Mouse (Mus musculus) embryonic facial prominence, embryonic 11.5 days (tissue): Measurements from ENCODE around the gene Phldb2. TPM values are rescaled to one million over a fixed set of nuclear protein-coding genes. Genes with fewer than 3 reads are reported as not detected.

Source experiments
- ATAC-seq: fragments of 200-750 bp; cut with Nextera tagmentation; replicated peaks from 2 replicates; pipeline ENCODE4 v1.8.0; 2017; ENCODE audit warnings: low read depth; ENCODE audit not compliant: insufficient number of reproducible peaks, low FRiP score, low TSS enrichment
- DNase-seq: peaks from one replicate; pipeline ENCODE4 v3.0.0-alpha.2; 2015; ENCODE audit warnings: low spot score
- H3K27ac ChIP-seq: fragments of 300-500 bp; sonication (generic); replicated peaks from 2 replicates; pipeline ENCODE4 v1.5.1; 2014; ENCODE audit warnings: mild to moderate bottlenecking, low read depth, low read length, control low read depth
- H3K27me3 ChIP-seq: fragments of 300-500 bp; sonication (generic); 2 replicates; pipeline ENCODE4 v1.6.1; 2014; ENCODE audit warnings: mild to moderate bottlenecking, low read length, moderate library complexity, mixed read lengths; ENCODE audit not compliant: control insufficient read depth, insufficient read depth
- H3K36me3 ChIP-seq: fragments of 300-500 bp; sonication (generic); replicated peaks from 2 replicates; pipeline ENCODE4 v1.6.1; 2014; ENCODE audit warnings: low read depth, mild to moderate bottlenecking, low read length, moderate library complexity, mixed read lengths; ENCODE audit not compliant: control insufficient read depth, insufficient read depth
- H3K4me1 ChIP-seq: fragments of 300-500 bp; sonication (generic); 2 replicates; pipeline ENCODE4 v1.6.1; 2014; ENCODE audit warnings: low read length, mixed read lengths; ENCODE audit not compliant: control insufficient read depth, insufficient read depth
- H3K4me2 ChIP-seq: fragments of 300-500 bp; sonication (generic); 2 replicates; pipeline ENCODE4 v1.6.1; 2014; ENCODE audit warnings: low read depth, mild to moderate bottlenecking, control low read depth, low read length, moderate library complexity
- H3K4me3 ChIP-seq: fragments of 300-500 bp; sonication (generic); 2 replicates; pipeline ENCODE4 v1.5.1; 2014; ENCODE audit warnings: low read depth, low read length, control low read depth
- H3K9ac ChIP-seq: fragments of 300-500 bp; sonication (generic); replicated peaks from 2 replicates; pipeline ENCODE4 v1.6.1; 2014; ENCODE audit warnings: mild to moderate bottlenecking, control low read depth, low read length
- H3K9me3 ChIP-seq: fragments of 300-500 bp; sonication (generic); replicated peaks from 2 replicates; pipeline ENCODE4 v1.6.1; 2016; ENCODE audit warnings: mild to moderate bottlenecking, low read length, inconsistent platforms, mixed read lengths; ENCODE audit not compliant: control insufficient read depth
- WGBS: fragments of 180-500 bp; shearing (Covaris S2); extraction: QIAGEN DNeasy Blood & Tissue Kit; methylation state at CpG from one replicate; pipeline ENCODE4 v1.1.7; 2014; 5-methylcytosine and 5-hydroxymethylcytosine counted together
- polyA plus RNA-seq: library from polyadenylated mRNA; unstranded; fragments of >200 nt; fragmentation: Nextera tagmentation; extraction: Ambion mirVana; gene quantifications from 2 replicates; pipeline ENCODE4 v1.2.1, GENCODE M21; 2014

Phldb2 gene
- 48.9 and 54.6 TPM in 2 replicates for polyA plus RNA-seq

DNA sequence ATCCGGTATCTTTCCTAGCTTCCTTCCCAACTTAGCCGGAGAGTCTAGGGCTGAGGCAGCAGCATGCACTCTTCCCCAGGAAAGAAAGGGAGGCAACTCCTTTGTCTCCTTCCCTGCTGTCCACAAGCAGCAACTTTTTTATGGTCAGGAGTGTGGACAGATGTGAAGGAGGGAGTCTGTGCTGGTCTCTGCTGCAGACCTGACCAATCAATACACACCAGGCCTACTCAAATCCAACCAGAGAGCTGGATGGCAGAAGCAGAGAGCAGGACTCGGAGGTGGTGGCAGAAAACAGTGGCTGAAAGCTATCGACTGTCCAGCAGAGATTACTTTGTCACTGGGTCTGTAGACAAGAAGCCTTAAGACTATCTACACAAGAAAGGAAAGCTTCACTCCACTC is at the start of gene Phldb2:
Phldb2 (minus strand) TSS at position 205 of the 400 bp plus-strand sequence.
- Histone ChIP-seq H3K27ac (no peak within 1 kb of the TSS), H3K4me3 (no peak within 1 kb of the TSS), H3K9ac (no peak within 1 kb of the TSS), H3K4me1 (no peaks in the 10 kb centered on the region), H3K27me3 (no peaks in the 10 kb centered on the region), H3K36me3 (no peaks in the 10 kb centered on the region), H3K9me3 (no peaks in the 10 kb centered on the region), H3K4me2 (no peak within 1 kb of the TSS)
- ATAC-seq (no peak), DNase-seq (no peak)
- 91% methylated on average over 4 of the region's 4 CpGs for WGBS

DNA sequence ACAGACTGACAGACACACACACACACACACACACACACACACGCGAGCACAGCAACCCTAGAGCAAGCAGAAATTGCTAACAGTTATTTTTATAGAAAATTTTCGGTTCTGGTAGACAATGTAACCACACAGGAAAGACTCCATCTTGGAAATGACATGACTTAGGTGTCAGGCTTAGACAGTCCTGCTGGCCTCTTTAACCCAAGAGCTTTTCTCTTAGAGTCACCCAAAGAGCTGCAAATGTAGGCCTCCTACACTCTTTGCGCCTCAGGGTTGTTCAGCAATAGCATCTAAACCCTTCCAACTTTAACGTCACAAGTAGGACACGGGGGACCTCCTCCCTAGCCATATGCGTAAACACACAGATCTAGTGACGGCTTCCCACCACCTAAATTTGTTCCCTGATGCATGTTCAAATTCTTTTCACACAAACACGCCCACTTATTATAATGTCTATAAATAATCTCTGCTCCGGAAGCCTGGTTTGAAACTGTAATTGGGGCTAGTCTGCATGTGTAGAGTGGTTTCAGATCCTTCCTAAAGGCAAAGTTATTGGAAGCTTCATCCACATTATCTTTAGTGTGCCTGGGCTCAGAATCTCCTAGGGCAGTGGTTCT is 48.3 kb upstream of the Phldb2 start:
- H3K27ac ChIP-seq = no peak overlapping the region
- no peaks in the 10 kb centered on the region for H3K4me1 ChIP-seq
- 86% methylated on average over 10 of the region's 10 CpGs for WGBS
- H3K4me2 ChIP-seq = no peak overlapping the region
- H3K9ac ChIP-seq = no peak overlapping the region
- no peaks in the 10 kb centered on the region for H3K36me3 ChIP-seq
- ATAC-seq = no peak
- no peaks in the 10 kb centered on the region for H3K27me3 ChIP-seq
- H3K9me3 ChIP-seq = no peaks in the 10 kb centered on the region
- H3K4me3 ChIP-seq = no peak overlapping the region
- DNase-seq = no peak

DNA sequence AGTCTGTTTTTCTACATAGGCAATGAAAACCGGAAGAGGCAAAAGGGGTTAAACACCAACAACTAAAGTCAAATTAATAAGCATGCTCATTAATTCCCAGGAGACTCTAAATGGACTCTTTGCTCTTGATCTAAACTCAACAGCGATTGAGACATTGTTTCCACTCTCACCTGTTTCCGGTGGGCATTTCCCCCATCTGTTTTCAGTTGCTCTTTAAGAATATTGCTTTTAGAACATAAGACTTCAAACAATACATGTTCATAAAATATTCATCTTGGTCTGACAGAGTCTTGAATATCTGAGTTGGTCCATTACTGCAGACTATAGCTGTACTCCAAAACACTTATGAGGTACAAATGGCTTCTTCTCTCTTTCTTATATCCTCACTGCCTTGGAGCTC is 47.6 kb upstream of the Phldb2 start:
- no peaks in the 10 kb centered on the region for H3K27me3 ChIP-seq
- WGBS = 75% methylated on average over 3 of the region's 3 CpGs
- H3K9ac ChIP-seq = no peak overlapping the region
- ATAC-seq (no peak), DNase-seq (no peak)
- H3K9me3 ChIP-seq = no peaks in the 10 kb centered on the region
- H3K36me3 ChIP-seq = no peaks in the 10 kb centered on the region
- H3K27ac ChIP-seq = no peak overlapping the region
- H3K4me1 ChIP-seq = no peaks in the 10 kb centered on the region
- no peak overlapping the region for H3K4me3 ChIP-seq
- H3K4me2 ChIP-seq = no peak overlapping the region

DNA sequence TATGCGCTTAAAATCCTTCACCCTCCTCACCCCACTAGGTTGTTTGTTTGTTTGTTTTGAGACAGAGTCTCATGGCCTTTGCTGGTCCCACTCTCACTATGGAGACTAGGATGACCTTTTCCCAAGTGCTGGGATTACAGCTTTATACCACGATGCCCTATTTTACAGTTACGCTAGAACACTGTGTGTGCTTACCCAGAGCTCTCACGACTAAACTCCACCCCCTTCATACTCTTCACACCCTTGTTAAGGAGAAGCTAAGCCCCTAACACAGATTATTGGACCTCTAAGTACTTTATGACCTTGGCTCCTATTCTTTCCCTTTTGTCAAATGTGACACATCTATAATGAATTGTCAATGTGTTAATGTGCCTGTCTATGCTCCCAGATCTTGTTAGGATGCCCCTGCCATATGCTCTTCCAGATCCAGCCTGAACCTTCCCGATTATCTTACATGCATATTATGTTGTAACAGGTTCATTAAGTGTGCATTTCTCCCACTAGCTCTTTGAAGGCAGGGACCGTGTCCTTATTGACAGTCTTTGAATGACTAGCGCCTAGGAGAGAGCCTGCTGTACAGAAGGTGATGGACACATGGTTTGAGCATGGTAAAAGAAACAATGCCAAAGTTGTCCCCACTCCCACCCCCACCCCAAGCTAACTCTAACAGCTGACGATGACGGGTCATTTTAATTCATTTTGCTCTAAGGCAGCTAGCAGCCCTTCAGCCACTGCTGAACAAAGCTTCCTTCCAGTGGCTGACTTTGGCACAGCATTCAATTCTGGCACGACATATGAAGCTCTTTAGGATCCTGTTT is 46.2 kb upstream of the Phldb2 start:
- ATAC-seq = peak; percentile 56; the same call in 1 of the 2 replicates
- no peak overlapping the region for H3K27ac ChIP-seq

DNA sequence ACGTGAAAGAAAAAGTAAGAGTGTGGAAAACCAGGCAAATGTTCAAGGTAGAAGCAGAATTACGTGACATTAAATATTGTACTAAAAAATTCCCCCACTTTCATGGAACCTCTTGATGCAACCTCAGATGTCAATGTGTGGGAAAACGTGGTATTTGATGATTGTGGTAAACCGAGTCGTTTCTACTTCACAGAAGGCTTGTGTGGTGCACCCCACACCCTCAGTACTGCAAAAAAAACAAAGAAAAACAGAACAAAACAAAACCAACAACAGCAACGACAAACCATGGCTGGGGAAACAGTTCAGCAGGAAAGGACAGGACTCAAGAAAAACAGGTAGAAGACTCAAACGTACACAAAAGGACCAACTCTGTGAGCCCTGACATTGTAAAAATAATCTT is 44.8 kb upstream of the Phldb2 start:
- Histone ChIP-seq H3K9ac (no peak overlapping the region), H3K36me3 (no peaks in the 10 kb centered on the region), H3K4me2 (no peak overlapping the region), H3K4me3 (no peak overlapping the region), H3K27me3 (no peaks in the 10 kb centered on the region), H3K27ac (no peak overlapping the region), H3K9me3 (no peaks in the 10 kb centered on the region), H3K4me1 (no peaks in the 10 kb centered on the region)
- ATAC-seq (no peak), DNase-seq (no peak)
- WGBS = 78% methylated on average over 7 of the region's 7 CpGs

More for the DNA sequence above, 46.2 kb upstream of the Phldb2 start:
- Histone ChIP-seq H3K36me3 (no peaks in the 10 kb centered on the region), H3K9ac (no peak overlapping the region), H3K27me3 (no peaks in the 10 kb centered on the region), H3K9me3 (no peaks in the 10 kb centered on the region), H3K4me1 (no peaks in the 10 kb centered on the region), H3K4me3 (no peak overlapping the region), H3K4me2 (no peak overlapping the region)
- no peak for DNase-seq
- 68% methylated on average over 10 of the region's 10 CpGs for WGBS

DNA sequence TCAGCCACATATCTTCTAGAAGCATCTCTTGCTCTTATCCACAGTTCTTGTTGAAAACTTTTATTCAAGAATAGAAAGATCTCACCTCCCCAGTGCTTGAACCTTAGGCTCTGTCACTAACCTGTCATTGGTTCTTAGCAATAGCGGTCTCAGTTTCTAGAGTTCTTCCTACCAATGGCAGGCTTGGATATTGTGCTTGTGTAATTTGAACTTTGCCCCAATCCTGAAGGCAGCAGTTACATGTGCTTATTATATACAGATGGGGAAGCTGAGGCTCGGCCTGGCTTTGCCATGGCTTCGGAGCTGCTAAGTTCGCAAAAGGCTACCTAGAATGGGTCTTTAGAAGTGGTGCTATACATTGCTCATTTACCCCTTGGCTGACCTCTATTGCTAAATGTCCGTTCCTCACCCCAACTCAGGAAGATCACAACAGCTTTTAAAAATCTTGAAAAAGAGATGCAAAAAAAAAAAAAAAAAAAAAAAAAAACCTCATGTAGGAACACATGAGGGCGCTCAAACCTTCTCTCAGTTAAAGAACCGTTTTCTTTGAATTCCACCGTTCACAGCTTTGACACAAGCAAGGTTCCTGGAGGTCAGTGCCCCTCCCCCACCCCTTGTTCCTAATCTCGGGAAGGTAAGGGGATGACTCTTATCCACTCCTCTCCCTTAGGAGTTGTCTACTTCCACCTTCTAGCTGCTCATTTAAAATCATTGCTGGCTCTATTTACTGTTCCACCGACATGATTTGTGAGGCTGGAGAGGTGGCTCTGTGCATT is 37.7 kb upstream of the Phldb2 start:
- no peaks in the 10 kb centered on the region for H3K4me1 ChIP-seq
- H3K27ac ChIP-seq = no peak overlapping the region
- no peaks in the 10 kb centered on the region for H3K36me3 ChIP-seq
- H3K4me3 ChIP-seq = no peak overlapping the region
- H3K4me2 ChIP-seq = no peak overlapping the region
- ATAC-seq (no peak), DNase-seq (peak; percentile 50)
- no peak overlapping the region for H3K9ac ChIP-seq
- no peaks in the 10 kb centered on the region for H3K9me3 ChIP-seq
- WGBS = 47% methylated on average over 10 of the region's 10 CpGs
- H3K27me3 ChIP-seq = no peaks in the 10 kb centered on the region

DNA sequence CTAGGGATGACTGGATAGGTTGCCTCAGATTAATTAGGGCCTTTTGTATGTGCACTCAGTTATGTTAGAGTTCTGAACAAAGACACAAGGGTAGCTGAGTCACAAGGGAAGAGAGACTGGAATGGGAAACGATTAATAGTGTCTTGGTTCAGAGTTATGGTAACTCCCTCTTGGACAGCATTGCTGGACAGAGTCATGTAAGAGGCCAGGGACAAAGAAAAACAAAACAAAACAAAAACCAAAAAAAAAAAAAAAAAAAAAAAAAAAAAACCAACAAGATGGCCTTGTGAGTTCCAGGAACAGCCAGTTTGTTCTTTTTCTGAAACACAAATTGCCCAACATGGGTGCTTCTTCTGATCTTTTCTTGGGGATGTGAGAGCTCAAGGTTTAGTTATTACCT is 32.8 kb upstream of the Phldb2 start:
- Histone ChIP-seq H3K4me3 (no peak overlapping the region), H3K4me1 (no peaks in the 10 kb centered on the region), H3K27ac (no peak overlapping the region), H3K9me3 (no peaks in the 10 kb centered on the region), H3K9ac (no peak overlapping the region), H3K4me2 (no peak overlapping the region), H3K36me3 (no peaks in the 10 kb centered on the region), H3K27me3 (no peaks in the 10 kb centered on the region)
- no peak for ATAC-seq
- 74% methylated on average over 1 of the region's 1 CpGs for WGBS
- DNase-seq = no peak
